Mouse (Mus musculus): ENCODE measurements around the gene 1700029J07Rik.

- TF ChIP-seq CTCF (conservative IDR thresholded peaks at IDR 0.05; ENCODE audit: low read length) (no peak), POU5F1 (IDR thresholded peaks at IDR 0.05; ENCODE audit: borderline replicate concordance, low read length) (no peak)
Observed at GRCm38 (mm10) chr8:46010306-46010705, 35.3 kb upstream of the 1700029J07Rik start.
